Mouse (Mus musculus): ENCODE data around the gene Slc45a1.
"Not testable (repeated sequence)": the region's sequence is repeated elsewhere in the genome, so short reads cannot be mapped to it uniquely, and the experiment has no call there.

Slc45a1 gene

GRCm38 (mm10) chr4:150601489-150601888 is 50.5 kb downstream of the Slc45a1 start:
- DNase-seq: no peak

- not testable (repeated sequence) for DNase-seq
Observed at GRCm38 (mm10) chr4:150600503-150600902, 51.5 kb downstream of the Slc45a1 start.

DNA sequence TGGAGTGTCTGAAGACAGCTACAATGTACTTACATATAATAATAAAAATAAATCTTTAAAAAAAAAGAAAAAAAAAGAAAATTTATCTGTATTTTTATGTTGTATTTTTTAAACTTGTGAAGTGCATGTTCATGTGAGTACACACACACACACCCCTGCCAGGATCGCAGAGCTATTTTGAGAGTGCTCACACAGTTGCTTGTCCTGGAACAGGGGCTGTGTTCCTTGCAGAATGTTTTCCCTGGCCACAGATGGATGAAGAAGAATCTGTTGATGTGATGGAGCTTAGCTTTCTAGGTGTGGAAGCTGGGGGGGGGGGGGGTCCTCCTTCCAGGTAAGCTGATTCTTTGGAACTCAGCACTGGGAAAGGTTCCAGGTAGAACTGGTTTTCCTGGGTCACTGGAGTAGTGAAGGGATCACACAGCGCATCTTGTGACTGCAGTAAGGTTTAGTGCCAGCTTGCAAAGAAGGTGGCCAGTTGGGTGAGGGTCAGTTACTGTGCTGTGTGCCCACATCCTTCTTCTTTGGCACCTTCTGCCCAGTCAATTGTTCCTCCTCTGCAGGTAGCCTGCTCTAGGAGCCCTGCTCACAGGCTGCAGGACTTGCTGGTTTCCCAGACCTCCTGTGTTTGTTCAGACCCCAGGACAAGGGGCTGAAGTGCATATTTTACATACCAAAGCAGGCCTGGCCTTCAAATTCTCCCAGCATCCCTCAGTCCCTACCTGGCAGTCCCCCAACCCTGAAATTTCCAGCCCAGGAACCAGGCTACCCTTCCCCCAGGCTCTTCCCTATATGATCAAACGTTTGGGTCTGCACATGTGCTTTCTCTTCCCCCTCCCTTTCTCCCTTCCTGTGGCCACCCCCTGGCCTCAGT is 52.6 kb downstream of the Slc45a1 start:
- no peak for DNase-seq

- no peak for DNase-seq
Observed at GRCm38 (mm10) chr4:150598686-150599085, 53.3 kb downstream of the Slc45a1 start.

- no peak for DNase-seq
Observed at GRCm38 (mm10) chr4:150595991-150596390, 56.0 kb downstream of the Slc45a1 start.

- DNase-seq: no peak
Observed at GRCm38 (mm10) chr4:150595071-150595470, 56.9 kb downstream of the Slc45a1 start.

DNA sequence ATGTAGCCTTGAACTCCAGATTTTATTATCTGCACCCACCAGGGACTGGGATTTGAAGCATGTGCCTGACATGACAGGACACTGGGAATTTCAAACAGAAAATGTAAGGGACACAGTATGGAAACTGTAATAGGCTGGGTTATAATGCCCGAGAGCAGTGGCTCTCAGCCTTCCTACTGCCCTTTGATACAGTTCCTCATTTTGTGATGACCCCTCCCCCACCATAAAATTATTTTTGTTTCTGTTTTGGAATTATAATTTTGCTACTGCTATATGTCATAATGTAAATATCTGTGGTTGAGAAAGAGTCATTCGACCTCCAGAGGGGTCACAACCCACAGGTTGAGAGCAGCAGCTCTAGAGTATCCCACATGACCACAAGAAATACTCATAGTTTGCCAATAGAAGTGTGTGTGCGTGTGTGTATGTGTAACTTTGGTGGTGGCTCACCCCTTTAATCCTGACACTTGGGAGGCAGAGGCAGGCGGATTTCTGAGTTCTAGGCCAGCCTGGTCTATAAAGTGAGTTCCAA is 57.6 kb downstream of the Slc45a1 start:
- no peak for DNase-seq

DNA sequence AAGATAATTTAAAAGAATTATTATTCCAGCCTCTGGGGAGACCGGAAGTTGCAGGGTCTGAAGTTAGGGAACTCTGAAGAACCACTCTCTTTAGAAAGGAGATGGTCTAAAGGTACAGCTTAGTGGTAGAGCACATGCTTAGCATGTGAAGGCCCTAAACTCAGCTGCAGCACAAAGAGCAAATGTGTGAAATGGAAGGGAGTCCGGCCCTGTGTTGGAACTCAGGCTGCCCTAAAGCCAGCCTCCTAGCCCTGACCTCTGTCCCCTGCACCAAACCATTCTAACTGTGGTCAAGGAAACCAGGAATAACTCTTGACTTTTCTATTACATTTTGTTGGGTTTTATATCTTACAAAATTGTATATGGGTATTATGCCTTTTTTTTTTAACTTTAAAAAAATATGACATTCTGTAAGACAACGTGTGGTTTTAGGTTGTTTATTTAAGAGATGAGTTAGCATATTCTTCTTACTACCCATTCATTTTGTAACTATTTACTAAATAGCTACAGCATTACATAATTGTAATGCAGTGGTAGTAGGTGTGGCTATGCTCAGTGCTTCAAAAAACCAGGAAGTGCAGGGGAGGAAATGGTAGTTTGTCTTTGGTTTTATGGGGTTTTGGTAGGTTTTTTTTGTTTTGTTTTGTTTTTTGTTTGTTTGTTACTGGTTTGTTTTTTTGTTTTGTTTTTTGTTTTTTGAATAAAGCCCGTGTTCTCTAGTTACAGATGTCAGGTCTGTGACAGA is 58.3 kb downstream of the Slc45a1 start:
- no peak for DNase-seq

DNA sequence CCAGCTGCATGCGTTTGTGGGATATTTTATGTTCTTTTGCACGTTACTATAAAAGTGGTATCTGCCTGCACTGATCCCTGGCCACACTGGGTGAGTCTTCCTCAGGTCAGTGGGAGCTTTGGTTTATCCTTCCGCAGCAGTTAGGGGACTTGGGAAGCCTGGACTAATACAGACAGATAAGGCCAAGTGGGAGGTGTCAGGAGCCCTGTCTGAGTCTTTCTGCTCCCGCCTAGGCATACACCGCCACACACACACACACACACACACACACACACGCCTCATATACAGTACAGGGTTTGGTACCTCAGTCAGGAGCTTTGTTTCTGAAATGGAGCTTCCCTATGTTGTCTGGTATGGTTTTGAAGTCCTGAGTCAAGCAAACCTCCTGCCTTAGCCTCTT is 59.9 kb downstream of the Slc45a1 start:
- DNase-seq: no peak

DNA sequence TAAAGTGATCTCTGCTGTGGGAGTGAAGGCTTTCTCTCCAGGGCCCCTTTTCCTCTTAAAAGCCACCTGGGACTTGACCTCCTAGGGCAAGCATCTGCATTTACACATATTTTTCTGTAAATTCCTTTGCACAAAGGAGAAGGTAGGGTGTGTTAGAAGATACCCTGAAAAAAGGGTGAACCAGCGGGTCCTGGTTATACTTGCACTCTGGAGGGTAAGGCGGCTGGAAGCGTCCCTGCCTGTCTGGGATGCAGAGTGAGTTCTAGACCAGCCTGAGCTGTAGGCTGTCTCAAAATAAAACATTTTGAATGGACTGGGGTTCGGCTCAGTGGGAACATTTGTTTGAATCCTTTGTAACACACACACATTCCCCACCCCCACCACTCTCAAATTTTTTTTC is 60.4 kb downstream of the Slc45a1 start:
- no peak for DNase-seq

GRCm38 (mm10) chr4:150590621-150591282 is 61.2 kb downstream of the Slc45a1 start:
- no peak for DNase-seq

- no peak for DNase-seq
Observed at GRCm38 (mm10) chr4:150588300-150588621, 63.7 kb downstream of the Slc45a1 start.

- no peak for DNase-seq
Observed at GRCm38 (mm10) chr4:150587597-150588299, 64.2 kb downstream of the Slc45a1 start.

GRCm38 (mm10) chr4:150586275-150586674 is 65.7 kb downstream of the Slc45a1 start:
- DNase-seq: no peak

GRCm38 (mm10) chr4:150585800-150586199 is 66.2 kb downstream of the Slc45a1 start:
- DNase-seq: no peak

DNA sequence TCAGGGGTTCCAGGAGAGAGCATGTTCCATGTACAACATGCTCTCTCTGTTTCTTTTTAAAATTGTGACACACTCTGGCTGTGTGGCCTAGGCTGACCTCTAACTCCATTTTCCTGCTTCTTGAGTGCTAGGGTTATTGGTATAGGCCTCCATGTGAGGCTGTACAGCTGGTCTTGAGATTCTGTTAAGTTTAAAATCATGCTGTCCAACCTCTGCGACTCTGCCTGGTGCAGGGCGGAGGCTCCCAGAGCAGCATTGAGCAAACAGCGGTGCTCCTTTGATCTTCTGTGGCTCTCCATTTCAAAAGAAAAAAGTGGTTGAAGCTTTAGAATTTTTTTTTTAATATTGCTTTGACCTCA is 68.2 kb downstream of the Slc45a1 start:
- no peak for DNase-seq

DNA sequence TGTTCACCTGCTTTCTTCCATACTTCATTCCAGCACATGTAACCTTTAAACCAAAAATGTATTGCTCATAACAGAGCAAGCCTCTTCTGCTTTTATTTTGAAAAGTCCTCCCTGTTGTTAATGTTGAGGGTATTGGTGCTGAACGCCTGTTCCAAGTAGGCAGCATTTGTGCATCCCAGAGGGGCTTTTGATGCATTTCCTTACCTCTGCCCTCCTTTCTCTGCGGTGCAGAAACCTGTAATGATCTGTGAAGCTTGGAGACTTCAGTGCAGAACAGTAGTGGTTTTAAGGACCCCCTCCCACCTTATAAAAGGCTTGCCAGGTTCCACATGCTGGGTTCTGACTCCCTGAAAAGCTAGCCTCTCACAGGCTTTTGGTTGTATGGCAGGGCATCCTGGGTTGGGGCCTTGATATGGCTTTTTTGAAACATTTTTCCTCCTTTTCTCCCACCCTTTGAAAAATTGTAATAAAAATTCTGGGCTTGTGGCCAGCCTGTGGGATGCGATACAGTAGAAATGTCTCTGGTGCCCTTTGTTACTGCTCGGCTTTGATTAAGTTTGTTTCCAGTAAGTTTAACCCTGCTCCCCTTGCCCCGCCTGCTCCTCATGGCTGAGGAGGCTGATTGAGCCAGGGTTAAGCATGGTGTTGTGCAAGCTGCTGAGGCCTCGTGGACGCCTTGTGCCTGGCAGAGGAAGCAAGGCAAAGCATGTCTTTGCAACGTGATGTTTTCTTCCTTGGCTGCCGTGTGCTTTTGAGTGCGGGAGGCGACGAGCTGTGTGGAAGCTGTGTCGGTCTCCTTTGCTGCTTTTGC is 68.8 kb downstream of the Slc45a1 start:
- peak; percentile 23 to 26 for DNase-seq

GRCm38 (mm10) chr4:150581931-150582723 is 69.8 kb downstream of the Slc45a1 start:
- DNase-seq: no peak
